Mouse (Mus musculus): ENCODE measurements around the gene Il22. TPM values are rescaled to one million over a fixed set of nuclear protein-coding genes. Genes with fewer than 3 reads are reported as not detected.
"Not testable (repeated sequence)": the region's sequence is repeated elsewhere in the genome, so short reads cannot be mapped to it uniquely, and the experiment has no call there.

The Il22 gene
- polyA plus RNA-seq (2012), result not detected in 2 replicates

GRCm38 (mm10) chr10:118204642-118205041 lies at the start of gene Il22:
Gene Il22, plus strand, starts transcription at chr10:118204942.
- no peak within 1 kb of the TSS for H3K4me3 ChIP-seq (replicated peaks)
- no peaks in the 10 kb centered on the region for H3K36me3 ChIP-seq (ENCODE audit: control insufficient read depth)
- H3K4me1 ChIP-seq (ENCODE audit: control insufficient read depth), result no peaks in the 10 kb centered on the region
- no peaks in the 10 kb centered on the region for H3K9me3 ChIP-seq (ENCODE audit: control insufficient read depth, low read length)
- no peak for TF ChIP-seq TAL1 (IDR thresholded peaks at IDR 0.05; ENCODE audit: low read length)
- no peak for TF ChIP-seq GATA1 (IDR thresholded peaks at IDR 0.05; ENCODE audit: low read length)
- no peaks in the 10 kb centered on the region for H3K27me3 ChIP-seq (ENCODE audit: control insufficient read depth)

- no peak for TF ChIP-seq TAL1 (IDR thresholded peaks at IDR 0.05; ENCODE audit: low read length)
- no peak for TF ChIP-seq GATA1 (IDR thresholded peaks at IDR 0.05; ENCODE audit: low read length)
These were observed 48.8 kb upstream of the Il22 start for GRCm38 (mm10) chr10:118155932-118156331.

GRCm38 (mm10) chr10:118161131-118161530 lies 43.6 kb upstream of the Il22 start:
- Histone ChIP-seq H3K27me3 (ENCODE audit: control insufficient read depth) (no peaks in the 10 kb centered on the region), H3K4me3 (replicated peaks) (no peak overlapping the region), H3K9me3 (ENCODE audit: control insufficient read depth, low read length) (no peaks in the 10 kb centered on the region; the same call in 1 of the 2 replicates), H3K4me1 (ENCODE audit: control insufficient read depth) (no peaks in the 10 kb centered on the region), H3K36me3 (ENCODE audit: control insufficient read depth) (peaks cover 41% of the 10 kb centered on the region)
- TF ChIP-seq GATA1 (IDR thresholded peaks at IDR 0.05; ENCODE audit: low read length) (no peak), TAL1 (IDR thresholded peaks at IDR 0.05; ENCODE audit: low read length) (no peak)

More at GRCm38 (mm10) chr10:118155932-118156331, 48.8 kb upstream of the Il22 start:
- Histone ChIP-seq H3K9me3 (ENCODE audit: control insufficient read depth, low read length) (no peaks in the 10 kb centered on the region; the same call in 1 of the 2 replicates), H3K27me3 (ENCODE audit: control insufficient read depth) (no peaks in the 10 kb centered on the region), H3K4me3 (replicated peaks) (no peak overlapping the region), H3K36me3 (ENCODE audit: control insufficient read depth) (peaks cover 38% of the 10 kb centered on the region), H3K4me1 (ENCODE audit: control insufficient read depth) (no peaks in the 10 kb centered on the region)

GRCm38 (mm10) chr10:118169212-118169611 lies 35.5 kb upstream of the Il22 start:
- Histone ChIP-seq H3K36me3 (ENCODE audit: control insufficient read depth) (peaks cover 16% of the 10 kb centered on the region), H3K4me1 (ENCODE audit: control insufficient read depth) (no peaks in the 10 kb centered on the region), H3K9me3 (ENCODE audit: control insufficient read depth, low read length) (no peaks in the 10 kb centered on the region), H3K27me3 (ENCODE audit: control insufficient read depth) (no peaks in the 10 kb centered on the region), H3K4me3 (replicated peaks) (no peak overlapping the region)
- TF ChIP-seq GATA1 (IDR thresholded peaks at IDR 0.05; ENCODE audit: low read length), result no peak
- no peak for TF ChIP-seq TAL1 (IDR thresholded peaks at IDR 0.05; ENCODE audit: low read length)

GRCm38 (mm10) chr10:118172416-118172815 lies 32.3 kb upstream of the Il22 start:
- Histone ChIP-seq H3K4me3 (replicated peaks) (no peak overlapping the region), H3K27me3 (ENCODE audit: control insufficient read depth) (no peaks in the 10 kb centered on the region), H3K4me1 (ENCODE audit: control insufficient read depth) (no peaks in the 10 kb centered on the region), H3K36me3 (ENCODE audit: control insufficient read depth) (peaks cover 1% of the 10 kb centered on the region; the same call in 1 of the 2 replicates), H3K9me3 (ENCODE audit: control insufficient read depth, low read length) (no peaks in the 10 kb centered on the region)
- no peak for TF ChIP-seq GATA1 (IDR thresholded peaks at IDR 0.05; ENCODE audit: low read length)
- no peak for TF ChIP-seq TAL1 (IDR thresholded peaks at IDR 0.05; ENCODE audit: low read length)

- Histone ChIP-seq H3K36me3 (ENCODE audit: control insufficient read depth) (no peaks in the 10 kb centered on the region), H3K4me1 (ENCODE audit: control insufficient read depth) (no peaks in the 10 kb centered on the region), H3K4me3 (replicated peaks) (no peak overlapping the region), H3K9me3 (ENCODE audit: control insufficient read depth, low read length) (no peaks in the 10 kb centered on the region), H3K27me3 (ENCODE audit: control insufficient read depth) (no peaks in the 10 kb centered on the region)
- TF ChIP-seq GATA1 (IDR thresholded peaks at IDR 0.05; ENCODE audit: low read length) (no peak), TAL1 (IDR thresholded peaks at IDR 0.05; ENCODE audit: low read length) (no peak)
These were observed 31.9 kb upstream of the Il22 start for GRCm38 (mm10) chr10:118172876-118173275.

GRCm38 (mm10) chr10:118175542-118175941 lies 29.2 kb upstream of the Il22 start:
- H3K27me3 ChIP-seq (ENCODE audit: control insufficient read depth); H3K36me3 ChIP-seq (ENCODE audit: control insufficient read depth); H3K4me1 ChIP-seq (ENCODE audit: control insufficient read depth); H3K4me3 ChIP-seq (replicated peaks); H3K9me3 ChIP-seq (ENCODE audit: control insufficient read depth, low read length): not testable (repeated sequence)

GRCm38 (mm10) chr10:118178735-118179151 lies 26.0 kb upstream of the Il22 start:
- Histone ChIP-seq H3K4me3 (replicated peaks) (no peak overlapping the region), H3K27me3 (ENCODE audit: control insufficient read depth) (no peaks in the 10 kb centered on the region), H3K36me3 (ENCODE audit: control insufficient read depth) (no peaks in the 10 kb centered on the region), H3K9me3 (ENCODE audit: control insufficient read depth, low read length) (no peaks in the 10 kb centered on the region; the same call in 1 of the 2 replicates), H3K4me1 (ENCODE audit: control insufficient read depth) (no peaks in the 10 kb centered on the region)
- TF ChIP-seq TAL1 (IDR thresholded peaks at IDR 0.05; ENCODE audit: low read length), result no peak
- no peak for TF ChIP-seq GATA1 (IDR thresholded peaks at IDR 0.05; ENCODE audit: low read length)

GRCm38 (mm10) chr10:118179265-118179664 lies 25.5 kb upstream of the Il22 start:
- Histone ChIP-seq H3K4me3 (replicated peaks) (no peak overlapping the region), H3K36me3 (ENCODE audit: control insufficient read depth) (no peaks in the 10 kb centered on the region), H3K9me3 (ENCODE audit: control insufficient read depth, low read length) (no peaks in the 10 kb centered on the region; the same call in 1 of the 2 replicates), H3K4me1 (ENCODE audit: control insufficient read depth) (no peaks in the 10 kb centered on the region), H3K27me3 (ENCODE audit: control insufficient read depth) (no peaks in the 10 kb centered on the region)
- TF ChIP-seq GATA1 (IDR thresholded peaks at IDR 0.05; ENCODE audit: low read length) (no peak), TAL1 (IDR thresholded peaks at IDR 0.05; ENCODE audit: low read length) (no peak)

GRCm38 (mm10) chr10:118195150-118195549 lies 9.6 kb upstream of the Il22 start:
- H3K4me3 ChIP-seq (replicated peaks); H3K27me3 ChIP-seq (ENCODE audit: control insufficient read depth); H3K36me3 ChIP-seq (ENCODE audit: control insufficient read depth); H3K4me1 ChIP-seq (ENCODE audit: control insufficient read depth); H3K9me3 ChIP-seq (ENCODE audit: control insufficient read depth, low read length): not testable (repeated sequence)

GRCm38 (mm10) chr10:118215719-118216393 lies 11.1 kb downstream of the Il22 start:
- not testable (repeated sequence) for H3K4me3 ChIP-seq (replicated peaks); H3K9me3 ChIP-seq (ENCODE audit: control insufficient read depth, low read length); H3K27me3 ChIP-seq (ENCODE audit: control insufficient read depth); H3K4me1 ChIP-seq (ENCODE audit: control insufficient read depth); H3K36me3 ChIP-seq (ENCODE audit: control insufficient read depth)

- H3K4me1 ChIP-seq (ENCODE audit: control insufficient read depth); H3K36me3 ChIP-seq (ENCODE audit: control insufficient read depth); H3K4me3 ChIP-seq (replicated peaks); H3K9me3 ChIP-seq (ENCODE audit: control insufficient read depth, low read length); H3K27me3 ChIP-seq (ENCODE audit: control insufficient read depth): not testable (repeated sequence)
These were observed 22.9 kb downstream of the Il22 start for GRCm38 (mm10) chr10:118227629-118228028.

GRCm38 (mm10) chr10:118232607-118233006 lies 27.9 kb downstream of the Il22 start:
- not testable (repeated sequence) for H3K9me3 ChIP-seq (ENCODE audit: control insufficient read depth, low read length); H3K4me3 ChIP-seq (replicated peaks); H3K27me3 ChIP-seq (ENCODE audit: control insufficient read depth); H3K36me3 ChIP-seq (ENCODE audit: control insufficient read depth); H3K4me1 ChIP-seq (ENCODE audit: control insufficient read depth)

Data from erythroblast, embryonic 14.5 days (primary cell).